Mouse (Mus musculus): Measurements from ENCODE around the gene Itih1.

DNA sequence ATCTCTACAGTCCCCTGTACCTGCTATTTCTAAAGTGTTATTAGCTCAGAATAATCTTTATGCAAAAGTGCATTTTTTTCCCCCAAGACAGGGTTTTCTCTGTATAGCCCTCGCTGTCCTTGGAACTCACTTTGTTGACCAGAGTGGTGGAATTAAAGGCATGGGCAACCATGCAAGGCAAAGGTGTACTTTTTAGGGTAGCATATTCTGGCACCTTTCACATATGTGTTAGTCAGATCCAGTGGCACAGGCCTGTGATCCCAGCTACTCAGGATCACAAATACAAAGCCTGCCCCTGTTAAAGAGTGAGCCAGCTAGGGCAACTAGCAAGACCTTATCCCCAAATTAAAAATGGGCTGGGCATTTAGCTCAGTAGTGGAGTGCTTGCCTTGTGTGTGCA is 17.3 kb upstream of the Itih1 start:
- no peak for TF ChIP-seq USF1 (IDR thresholded peaks at IDR 0.05; ENCODE audit: low read depth)
- TF ChIP-seq CTCF (IDR thresholded peaks at IDR 0.05; ENCODE audit: control insufficient read depth, insufficient read depth, insufficient read length), result no peak
- TF ChIP-seq MAX (IDR thresholded peaks at IDR 0.05), result no peak
- no peak for TF ChIP-seq CEBPB (IDR thresholded peaks at IDR 0.05; ENCODE audit: low read depth)
- TF ChIP-seq FOSL1 (IDR thresholded peaks at IDR 0.05; ENCODE audit: insufficient read depth, low read length, poor library complexity, severe bottlenecking), result no peak
- TF ChIP-seq MYOG (IDR thresholded peaks at IDR 0.05; ENCODE audit: control insufficient read depth, extremely low read depth, insufficient read length), result no peak
- no peak for TF ChIP-seq MYOD1 (IDR thresholded peaks at IDR 0.05; ENCODE audit: control insufficient read depth, insufficient read length, low read depth)
